Mouse (Mus musculus): Measurements from ENCODE around the gene Gm49387. TPM values are rescaled to one million over a fixed set of nuclear protein-coding genes. Genes with fewer than 3 reads are reported as not detected.

Gm49387 gene
- polyA plus RNA-seq, 1 experiment: not detected

DNA sequence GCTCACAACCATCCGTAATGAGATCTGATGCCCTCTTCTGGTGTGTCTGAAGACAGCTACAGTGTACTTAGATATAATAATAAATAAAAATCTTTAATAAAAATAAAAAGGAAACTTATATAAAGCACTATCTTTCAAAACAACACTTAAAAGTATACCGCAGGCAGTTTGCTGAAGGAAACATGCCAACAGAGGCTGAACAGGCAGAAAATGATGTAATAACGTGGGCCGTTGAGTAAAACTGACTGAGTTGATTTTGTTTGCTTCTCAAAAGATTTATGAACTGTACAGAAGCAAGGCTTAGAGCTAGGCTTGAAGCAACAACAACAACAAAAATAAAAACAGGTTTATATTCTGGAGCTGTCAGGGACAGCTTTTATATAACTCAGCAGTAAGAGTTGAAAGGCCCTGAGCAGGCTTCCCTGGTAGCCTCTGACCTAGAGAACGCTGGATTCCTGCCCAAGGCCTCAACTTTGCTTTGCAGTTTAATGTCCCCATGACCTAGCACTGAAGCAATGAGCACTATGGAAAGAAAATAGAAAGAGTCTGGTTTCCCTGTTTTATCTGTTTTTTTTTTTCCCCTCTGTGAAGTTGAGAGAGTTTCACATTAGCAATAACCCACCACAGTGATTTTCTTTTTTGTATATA is 3.6 kb upstream of the Gm49387 start:
- peaks cover 57% of the 10 kb centered on the region for H3K4me1 ChIP-seq
- no peaks in the 10 kb centered on the region for H3K9me3 ChIP-seq
- H3K27me3 ChIP-seq (replicated peaks): no peaks in the 10 kb centered on the region
- H3K4me3 ChIP-seq (replicated peaks): no peak overlapping the region
- H3K36me3 ChIP-seq (replicated peaks; ENCODE audit: low read length): peaks cover 20% of the 10 kb centered on the region
- TF ChIP-seq GATA1 (IDR thresholded peaks at IDR 0.05; ENCODE audit: borderline replicate concordance, low read length) (no peak), FLI1 (IDR thresholded peaks at IDR 0.05; ENCODE audit: low read length) (no peak)

DNA sequence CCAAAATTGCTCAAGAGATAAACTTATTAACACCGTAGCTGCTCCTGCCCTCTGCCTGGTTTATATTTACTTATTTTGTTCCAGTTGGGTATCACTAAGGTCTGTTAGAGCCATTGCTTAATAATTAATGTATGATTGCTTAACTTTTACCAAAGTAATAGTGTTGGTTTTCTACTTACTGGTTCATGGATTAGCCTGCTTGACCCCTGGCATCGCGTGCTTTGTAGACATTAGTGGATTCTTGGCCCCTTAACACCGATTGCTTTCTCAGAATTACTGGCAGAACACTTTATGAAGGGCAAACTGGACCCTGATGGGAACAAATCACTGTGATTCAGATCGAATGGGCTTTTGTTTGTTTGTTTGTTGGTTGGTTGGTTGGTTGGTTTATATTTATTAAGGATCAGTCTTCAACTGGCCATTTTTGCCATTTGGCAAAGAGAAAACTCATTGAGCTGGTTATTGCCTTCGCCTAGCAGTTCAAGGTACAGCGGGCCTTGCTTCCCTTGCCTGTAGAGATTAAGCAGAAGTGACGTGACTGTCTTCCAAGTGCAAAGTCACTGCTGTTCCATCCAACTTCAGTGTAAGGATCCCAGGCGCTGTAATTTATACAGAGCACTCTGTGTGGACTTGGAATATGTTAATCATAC is 953 bp upstream of the Gm49387 start:
- Histone ChIP-seq H3K4me1 (peaks cover 46% of the 10 kb centered on the region), H3K9me3 (no peaks in the 10 kb centered on the region), H3K36me3 (replicated peaks; ENCODE audit: low read length) (peaks cover 33% of the 10 kb centered on the region), H3K4me3 (replicated peaks) (peak overlapping the region; percentile 98), H3K27me3 (replicated peaks) (no peaks in the 10 kb centered on the region)
- no peak for TF ChIP-seq GATA1 (IDR thresholded peaks at IDR 0.05; ENCODE audit: borderline replicate concordance, low read length)
- TF ChIP-seq FLI1 (IDR thresholded peaks at IDR 0.05; ENCODE audit: low read length): no peak

DNA sequence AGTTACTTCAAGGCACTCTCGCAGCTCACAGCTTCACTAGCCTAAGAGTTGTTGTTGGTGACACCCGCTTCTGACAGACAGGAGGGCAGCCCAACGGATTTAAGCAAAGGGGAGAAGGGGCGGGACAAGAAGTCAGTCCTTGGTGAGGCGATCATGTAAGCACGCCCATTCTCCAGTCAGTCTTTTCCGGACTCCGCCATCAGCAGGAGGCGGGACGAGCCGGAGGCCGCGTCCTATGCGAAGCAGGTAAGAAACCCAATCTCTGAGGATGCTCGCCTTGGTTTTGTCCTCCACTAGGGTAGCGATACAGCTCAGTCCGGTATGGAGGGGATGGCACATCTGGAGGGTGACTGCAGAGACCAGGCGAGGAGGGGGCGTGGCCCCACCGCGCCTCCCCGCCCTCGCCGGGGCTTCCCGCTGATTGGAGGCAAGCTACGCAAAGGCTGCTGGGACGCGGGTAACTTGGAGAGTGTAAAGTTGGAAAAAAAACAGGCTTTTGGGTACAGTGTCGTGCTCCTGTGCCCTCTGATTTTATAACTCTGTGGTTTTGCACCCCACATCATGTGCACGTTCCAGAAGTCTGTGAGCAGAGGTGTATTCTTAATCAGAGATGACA is 320 bp upstream of the Gm49387 start, which contains the start of the genes Btd and Hacl1:
Btd (plus strand) TSS at position 139 of the 616 bp plus-strand sequence.
Hacl1 (minus strand) TSS at position 397 of the 616 bp plus-strand sequence.
- Histone ChIP-seq H3K27me3 (replicated peaks) (no peaks in the 10 kb centered on the region), H3K9me3 (no peaks in the 10 kb centered on the region), H3K4me1 (peaks cover 41% of the 10 kb centered on the region), H3K4me3 (replicated peaks) (peak within 1 kb of the TSS; percentile 98), H3K36me3 (replicated peaks; ENCODE audit: low read length) (peaks cover 29% of the 10 kb centered on the region)
- TF ChIP-seq GATA1 (IDR thresholded peaks at IDR 0.05; ENCODE audit: borderline replicate concordance, low read length) (no peak), FLI1 (IDR thresholded peaks at IDR 0.05; ENCODE audit: low read length) (no peak)

DNA sequence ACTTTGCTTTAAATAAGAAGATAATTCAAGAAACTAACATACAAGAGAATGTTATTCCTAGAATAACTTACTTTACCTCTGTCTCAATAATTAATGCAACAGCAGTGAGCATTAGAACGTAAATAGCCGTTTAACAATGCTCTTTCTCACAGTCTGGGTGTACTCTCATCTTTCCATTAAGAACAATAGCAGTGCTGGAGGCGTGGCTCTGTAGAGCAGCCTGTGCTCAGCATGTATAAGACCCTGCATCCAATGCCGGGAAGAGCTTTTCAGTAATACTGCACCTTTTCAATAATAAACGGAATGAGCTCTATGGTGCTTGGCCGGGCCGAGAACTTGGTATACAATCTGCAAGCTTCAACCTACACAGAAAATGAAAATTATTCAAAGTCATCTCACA is 10.0 kb downstream of the Gm49387 start:
- Histone ChIP-seq H3K4me3 (replicated peaks) (no peak overlapping the region), H3K9me3 (no peaks in the 10 kb centered on the region), H3K4me1 (0 out of 2 replicates have a peak, but pooled peaks cover 3% of the 10 kb centered on the region), H3K36me3 (replicated peaks; ENCODE audit: low read length) (peaks cover 59% of the 10 kb centered on the region), H3K27me3 (replicated peaks) (no peaks in the 10 kb centered on the region)
- TF ChIP-seq FLI1 (IDR thresholded peaks at IDR 0.05; ENCODE audit: low read length) (no peak), GATA1 (IDR thresholded peaks at IDR 0.05; ENCODE audit: borderline replicate concordance, low read length) (no peak)

DNA sequence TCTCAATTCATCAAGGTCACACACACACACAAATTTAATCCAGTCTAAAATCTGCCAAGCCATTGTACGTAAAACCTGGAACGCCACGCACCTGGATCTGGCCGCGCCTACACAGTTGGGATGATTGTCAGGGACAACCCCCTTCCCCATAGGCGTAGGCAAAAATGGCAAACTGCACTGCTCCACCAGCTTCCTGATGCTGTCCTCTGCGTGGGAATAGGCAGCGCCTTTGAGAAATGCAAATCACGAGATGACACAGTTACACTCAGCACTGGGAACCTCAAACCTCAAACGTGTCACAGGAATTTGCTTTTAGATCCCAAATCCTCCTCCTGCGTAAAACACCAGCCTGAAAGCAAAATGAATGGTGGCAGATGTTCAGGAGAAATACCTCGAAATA is 17.9 kb downstream of the Gm49387 start:
- Histone ChIP-seq H3K4me3 (replicated peaks) (no peak overlapping the region), H3K4me1 (peaks cover 24% of the 10 kb centered on the region), H3K9me3 (0 out of 2 replicates have a peak, but pooled peaks cover 4% of the 10 kb centered on the region), H3K36me3 (replicated peaks; ENCODE audit: low read length) (peaks cover 87% of the 10 kb centered on the region), H3K27me3 (replicated peaks) (no peaks in the 10 kb centered on the region)
- TF ChIP-seq FLI1 (IDR thresholded peaks at IDR 0.05; ENCODE audit: low read length) (no peak), GATA1 (IDR thresholded peaks at IDR 0.05; ENCODE audit: borderline replicate concordance, low read length) (no peak)

DNA sequence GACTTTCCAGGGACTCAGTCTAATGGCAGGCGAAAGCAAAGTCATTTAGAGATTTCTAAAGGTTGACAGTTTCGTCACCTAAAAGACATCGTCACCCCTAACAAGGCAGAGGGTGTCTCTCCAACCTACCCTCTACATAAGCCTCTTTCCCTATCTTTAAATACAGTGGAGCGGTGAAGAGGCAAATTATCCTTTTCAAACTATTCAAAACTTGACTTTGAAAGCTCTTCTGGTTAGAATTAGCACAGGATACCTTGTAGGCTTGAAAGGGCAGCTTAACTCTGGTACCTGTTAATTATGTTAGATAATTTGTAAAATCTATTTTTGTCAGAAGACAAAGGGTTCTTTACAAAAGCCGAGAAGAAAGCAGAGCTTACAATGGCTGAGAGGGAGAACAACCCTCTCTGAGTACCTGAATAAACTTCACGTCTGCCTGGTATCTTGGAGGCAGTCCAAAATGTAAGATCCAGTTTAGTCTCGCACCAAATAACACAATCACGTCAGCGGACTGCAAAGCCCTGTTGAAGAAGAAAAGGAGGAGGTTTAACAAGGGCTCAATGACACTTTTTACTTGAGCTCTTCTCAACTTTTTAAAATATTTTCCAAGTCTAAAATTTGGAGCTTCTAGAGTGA is 20.0 kb downstream of the Gm49387 start:
- Histone ChIP-seq H3K9me3 (0 out of 2 replicates have a peak, but pooled peaks cover 4% of the 10 kb centered on the region), H3K4me3 (replicated peaks) (no peak overlapping the region), H3K27me3 (replicated peaks) (no peaks in the 10 kb centered on the region), H3K4me1 (peaks cover 29% of the 10 kb centered on the region), H3K36me3 (replicated peaks; ENCODE audit: low read length) (peaks cover 92% of the 10 kb centered on the region)
- TF ChIP-seq GATA1 (IDR thresholded peaks at IDR 0.05; ENCODE audit: borderline replicate concordance, low read length): no peak

DNA sequence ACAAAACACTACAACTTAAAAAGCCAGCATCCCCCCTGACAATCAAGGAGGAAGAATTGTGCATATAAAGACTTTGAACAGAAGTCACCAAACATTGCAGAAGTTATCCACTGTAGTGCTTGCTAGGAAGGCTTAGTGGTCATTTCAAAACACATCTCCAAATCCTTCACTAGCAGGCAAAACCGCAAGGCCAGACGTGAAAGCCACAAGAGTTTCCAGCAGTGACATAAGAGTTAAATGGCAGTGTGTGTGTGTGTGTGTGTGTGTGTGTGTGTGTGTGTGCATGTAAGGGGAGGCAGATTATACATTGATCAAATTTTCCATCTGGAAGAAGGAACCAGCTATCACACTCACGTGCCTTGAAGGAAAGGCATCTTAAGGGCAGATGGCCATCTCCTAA is 22.7 kb downstream of the Gm49387 start:
- H3K4me1 ChIP-seq: peaks cover 26% of the 10 kb centered on the region
- TF ChIP-seq GATA1 (IDR thresholded peaks at IDR 0.05; ENCODE audit: borderline replicate concordance, low read length): no peak
- TF ChIP-seq FLI1 (IDR thresholded peaks at IDR 0.05; ENCODE audit: low read length): no peak
- peaks cover 5% of the 10 kb centered on the region for H3K9me3 ChIP-seq
- H3K4me3 ChIP-seq (replicated peaks): no peak overlapping the region
- no peaks in the 10 kb centered on the region for H3K27me3 ChIP-seq (replicated peaks)
- peaks cover 97% of the 10 kb centered on the region for H3K36me3 ChIP-seq (replicated peaks; ENCODE audit: low read length)

DNA sequence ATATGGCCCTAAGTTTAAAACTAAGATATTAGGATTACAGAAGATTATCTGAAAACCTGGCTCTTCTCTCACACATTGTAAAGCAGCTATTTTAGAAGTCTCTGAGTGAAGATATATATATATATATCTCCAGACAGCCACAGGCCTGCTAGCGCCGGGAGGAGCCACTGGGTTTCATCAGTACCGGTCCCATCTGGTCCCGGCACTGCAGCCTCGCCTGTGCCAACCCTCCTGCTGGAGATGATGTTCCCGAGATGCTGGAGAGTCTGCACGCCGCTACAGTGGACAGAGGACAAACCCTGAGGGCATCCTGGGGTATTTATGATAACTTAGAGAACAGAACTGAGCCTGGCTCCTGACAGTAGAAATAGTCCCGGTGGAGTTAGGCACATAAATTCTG is 23.5 kb downstream of the Gm49387 start:
- H3K4me1 ChIP-seq: peaks cover 21% of the 10 kb centered on the region
- peaks cover 98% of the 10 kb centered on the region for H3K36me3 ChIP-seq (replicated peaks; ENCODE audit: low read length)
- peaks cover 8% of the 10 kb centered on the region for H3K9me3 ChIP-seq
- TF ChIP-seq FLI1 (IDR thresholded peaks at IDR 0.05; ENCODE audit: low read length): no peak
- H3K4me3 ChIP-seq (replicated peaks): no peak overlapping the region
- no peaks in the 10 kb centered on the region for H3K27me3 ChIP-seq (replicated peaks)

DNA sequence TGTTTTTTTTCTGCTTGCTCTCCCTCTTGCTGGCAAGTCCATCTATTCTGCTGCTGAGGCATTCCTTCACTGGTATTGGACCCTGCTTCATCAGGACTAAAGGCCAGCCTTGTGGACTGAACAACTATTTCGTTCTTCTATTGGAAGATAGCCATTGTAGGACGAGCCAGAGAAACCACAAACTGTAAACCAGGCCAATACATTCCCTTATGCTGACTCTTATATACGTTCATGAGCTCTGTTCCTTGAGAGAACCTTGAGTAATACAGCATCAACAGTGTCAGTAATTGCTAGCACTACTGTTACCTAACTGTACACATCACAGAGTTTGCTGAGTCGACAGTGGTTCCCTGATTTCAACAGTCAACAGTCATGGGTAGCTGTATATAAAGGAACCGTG is 27.0 kb downstream of the Gm49387 start:
- H3K9me3 ChIP-seq: peaks cover 4% of the 10 kb centered on the region
- no peak for TF ChIP-seq GATA1 (IDR thresholded peaks at IDR 0.05; ENCODE audit: borderline replicate concordance, low read length)
- no peak for TF ChIP-seq FLI1 (IDR thresholded peaks at IDR 0.05; ENCODE audit: low read length)
- H3K36me3 ChIP-seq (replicated peaks; ENCODE audit: low read length): peaks cover 93% of the 10 kb centered on the region
- H3K27me3 ChIP-seq (replicated peaks): no peaks in the 10 kb centered on the region
- no peak overlapping the region for H3K4me3 ChIP-seq (replicated peaks)
- H3K4me1 ChIP-seq: peaks cover 25% of the 10 kb centered on the region

Data from megakaryocyte, embryonic 14.5 days (primary cell).